Mouse (Mus musculus) liver, postnatal 0 days (tissue): ENCODE measurements around the gene Wwox. TPM values are rescaled to one million over a fixed set of nuclear protein-coding genes. Genes with fewer than 3 reads are reported as not detected.

Experiments
- ATAC-seq: fragments of 200-750 bp; cut with Nextera tagmentation; 2 replicates; pipeline ENCODE4 v1.8.0; 2017; ENCODE audit warnings: mild to moderate bottlenecking, moderate library complexity
- DNase-seq: peaks from one replicate; pipeline ENCODE4 v3.0.0-alpha.2; 2016
- H3K27ac ChIP-seq: fragments of 300-500 bp; sonication (generic); 2 replicates; pipeline ENCODE4 v1.5.1; 2014; ENCODE audit warnings: antibody characterized with exemption, moderate library complexity, mild to moderate bottlenecking, low read depth
- H3K27me3 ChIP-seq: fragments of 300-500 bp; sonication (generic); 2 replicates; pipeline ENCODE4 v1.6.1; 2014; ENCODE audit warnings: low read length, control low read depth, mixed read lengths; ENCODE audit not compliant: insufficient read depth
- H3K36me3 ChIP-seq: fragments of 300-500 bp; sonication (generic); replicated peaks from 2 replicates; pipeline ENCODE4 v1.6.1; 2014; ENCODE audit warnings: mild to moderate bottlenecking, control low read depth, low read length, moderate library complexity, mixed read lengths; ENCODE audit not compliant: insufficient read depth
- H3K4me1 ChIP-seq: fragments of 300-500 bp; sonication (generic); 2 replicates; pipeline ENCODE4 v1.6.1; 2014; ENCODE audit warnings: antibody characterized with exemption, mild to moderate bottlenecking, control low read depth; ENCODE audit not compliant: insufficient read depth
- H3K4me2 ChIP-seq: fragments of 300-500 bp; sonication (generic); 2 replicates; pipeline ENCODE4 v1.6.1; 2014; ENCODE audit warnings: low read depth, mild to moderate bottlenecking, low read length, moderate library complexity, mixed read lengths
- H3K4me3 ChIP-seq: fragments of 300-500 bp; sonication (generic); 2 replicates; pipeline ENCODE4 v1.5.1; 2014; ENCODE audit warnings: low read depth, low read length
- H3K9ac ChIP-seq: fragments of 300-500 bp; sonication (generic); replicated peaks from 2 replicates; pipeline ENCODE4 v1.6.1; 2014; ENCODE audit warnings: mild to moderate bottlenecking, moderate library complexity
- H3K9me3 ChIP-seq: fragments of 300-500 bp; sonication (generic); 2 replicates; pipeline ENCODE4 v1.6.1; 2016; ENCODE audit warnings: mild to moderate bottlenecking, control low read depth, low read length, mixed read lengths
- CTCF ChIP-seq: sonication (generic); IDR thresholded peaks from 2 replicates; pipeline ENCODE4 v1.5.1; 2016; ENCODE audit warnings: antibody characterized with exemption, low read depth
- EP300 ChIP-seq: IDR thresholded peaks from 2 replicates; pipeline ENCODE4 v1.6.1; 2016; ENCODE audit warnings: antibody characterized with exemption, low read depth, mild to moderate bottlenecking
- WGBS: fragments of 180-500 bp; shearing (Covaris S2); extraction: QIAGEN DNeasy Blood & Tissue Kit; methylation state at CpG from one replicate; pipeline ENCODE4 v1.1.7; 2014; ENCODE audit not compliant: insufficient replicate concordance; 5-methylcytosine and 5-hydroxymethylcytosine counted together
- polyA plus RNA-seq: library from polyadenylated mRNA; unstranded; fragments of >200 nt; fragmentation: Nextera tagmentation; extraction: Ambion mirVana; gene quantifications from 2 replicates; pipeline ENCODE4 v1.2.1, GENCODE M21; 2015

Wwox gene
- polyA plus RNA-seq, 1 experiment from 2014 or later: 3.9 TPM

DNA sequence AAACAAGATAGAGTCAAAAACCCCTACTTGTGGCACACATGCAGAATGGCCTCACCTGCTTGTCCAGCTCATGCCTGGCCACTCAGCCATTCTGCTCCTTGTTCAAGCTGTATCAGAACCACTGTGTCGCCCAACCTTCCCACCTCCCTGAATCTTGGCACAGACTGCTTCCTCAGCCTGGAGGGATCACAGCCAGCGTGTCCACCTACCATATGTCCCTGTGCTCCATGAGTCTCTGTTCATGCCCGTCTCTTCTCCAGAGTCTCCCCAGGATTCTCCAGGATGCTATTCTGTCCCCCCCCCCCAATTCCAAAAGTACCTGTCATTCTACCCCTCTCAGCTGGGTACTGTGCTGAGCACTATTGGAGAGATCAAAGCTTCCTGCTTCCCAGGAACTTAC is 63.7 kb downstream of the Wwox start:
- 79% methylated on average over 3 of the region's 3 CpGs for WGBS

DNA sequence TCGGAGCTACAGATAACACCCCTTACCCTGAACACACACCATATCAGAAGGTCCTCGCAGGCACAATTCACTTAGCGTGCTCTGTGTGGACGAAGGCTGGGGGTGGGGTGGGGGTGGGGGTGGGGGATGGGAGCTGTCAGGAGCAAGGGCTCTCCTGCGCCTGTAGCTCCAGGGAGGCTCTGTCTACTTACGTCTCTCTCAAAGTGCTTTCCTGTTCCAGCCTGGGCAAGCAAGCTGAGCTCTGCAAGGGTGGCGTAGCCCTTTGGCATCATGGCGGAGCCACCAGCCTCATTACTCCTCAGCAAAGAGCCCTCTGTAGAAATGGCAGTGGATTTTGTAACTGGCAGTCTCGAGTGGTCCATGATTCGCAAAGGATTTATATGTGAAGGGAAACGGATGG is 65.4 kb downstream of the Wwox start:
- no peaks in the 10 kb centered on the region for H3K9me3 ChIP-seq
- H3K4me1 ChIP-seq: no peaks in the 10 kb centered on the region
- WGBS: 70% methylated on average over 11 of the region's 11 CpGs
- no peak for DNase-seq
- no peak overlapping the region for H3K4me2 ChIP-seq
- H3K27ac ChIP-seq: no peak overlapping the region
- H3K36me3 ChIP-seq: no peaks in the 10 kb centered on the region
- ATAC-seq: no peak
- TF ChIP-seq CTCF (no peak), EP300 (no peak)
- H3K27me3 ChIP-seq: no peaks in the 10 kb centered on the region
- no peak overlapping the region for H3K4me3 ChIP-seq
- H3K9ac ChIP-seq: no peak overlapping the region

More for the DNA sequence above, 63.7 kb downstream of the Wwox start:
- H3K4me2 ChIP-seq: no peak overlapping the region
- H3K9ac ChIP-seq: no peak overlapping the region
- H3K9me3 ChIP-seq: no peaks in the 10 kb centered on the region
- no peak overlapping the region for H3K4me3 ChIP-seq
- H3K36me3 ChIP-seq: no peaks in the 10 kb centered on the region
- no peak for DNase-seq
- ATAC-seq: no peak
- TF ChIP-seq CTCF (no peak), EP300 (no peak)
- H3K27me3 ChIP-seq: no peaks in the 10 kb centered on the region
- no peak overlapping the region for H3K27ac ChIP-seq
- no peaks in the 10 kb centered on the region for H3K4me1 ChIP-seq

DNA sequence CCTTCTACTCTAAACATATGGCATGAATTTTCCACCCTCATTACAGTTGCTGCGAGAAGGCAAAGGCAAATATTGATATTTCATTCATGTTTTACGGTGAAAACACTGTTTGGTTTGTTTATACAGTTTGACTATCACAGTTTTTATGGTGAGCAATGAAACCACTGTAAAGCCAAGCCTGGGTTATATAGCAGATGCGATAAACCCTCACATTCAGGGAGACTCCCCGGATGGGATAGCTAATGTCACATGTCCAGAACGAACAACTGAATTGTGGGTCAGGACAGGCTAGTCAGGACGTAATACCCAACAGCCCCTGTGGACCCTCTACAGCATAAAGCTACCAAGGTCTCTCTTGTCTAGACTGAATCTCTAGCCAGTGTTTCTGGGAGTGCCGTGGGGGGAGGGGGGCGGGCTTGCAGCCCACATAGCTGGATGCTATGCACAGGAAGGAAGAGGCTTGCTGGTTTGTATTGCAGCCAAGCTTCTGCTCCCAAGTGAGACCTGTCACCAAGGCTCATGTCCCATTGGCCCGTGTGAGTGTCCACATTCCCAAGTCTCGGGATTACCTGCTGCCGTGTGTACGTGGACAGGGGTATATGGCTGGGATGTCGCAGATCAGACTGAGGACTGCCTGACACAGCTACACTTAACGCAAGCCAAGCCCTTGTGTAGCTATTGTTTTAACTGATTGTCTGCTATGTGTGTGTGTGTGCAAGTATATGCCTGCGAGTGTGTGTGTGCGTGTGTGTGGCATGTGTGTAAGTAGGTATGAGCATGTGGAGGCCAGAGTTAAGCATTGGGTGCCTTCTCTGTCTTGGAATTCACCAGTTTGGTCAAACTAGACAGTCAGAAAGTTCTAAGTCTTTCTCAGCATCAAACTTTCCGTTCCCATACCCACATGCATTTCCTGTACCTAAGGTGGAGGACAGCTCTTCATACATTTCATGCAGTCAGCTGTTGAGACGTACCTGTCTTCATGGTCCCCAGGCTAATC is 66.2 kb downstream of the Wwox start:
- H3K9me3 ChIP-seq: no peaks in the 10 kb centered on the region

DNA sequence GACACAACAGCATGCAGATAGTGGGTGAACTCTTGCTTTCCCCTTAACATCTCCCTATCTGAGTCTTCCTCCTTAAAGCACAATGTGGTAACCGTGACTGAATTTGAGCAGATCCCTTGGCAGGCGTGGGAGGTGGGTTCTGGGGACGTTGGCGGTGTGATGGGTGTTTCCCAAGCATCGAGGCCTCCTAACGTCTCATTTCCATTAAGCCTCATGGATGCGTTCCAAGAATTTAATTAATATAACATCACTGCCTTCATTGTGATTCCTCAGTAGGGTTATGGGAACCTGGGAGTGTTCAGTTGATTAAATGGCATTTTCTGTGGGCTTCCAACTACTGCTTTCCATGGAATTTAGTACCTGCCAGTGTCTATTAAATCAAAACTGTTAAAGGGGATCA is 67.9 kb downstream of the Wwox start:
- Histone ChIP-seq H3K36me3 (no peaks in the 10 kb centered on the region), H3K4me1 (no peaks in the 10 kb centered on the region), H3K9ac (no peak overlapping the region), H3K27me3 (no peaks in the 10 kb centered on the region), H3K27ac (no peak overlapping the region), H3K9me3 (no peaks in the 10 kb centered on the region), H3K4me2 (no peak overlapping the region), H3K4me3 (no peak overlapping the region)
- WGBS: 77% methylated on average over 7 of the region's 7 CpGs
- TF ChIP-seq EP300 (no peak), CTCF (no peak)
- no peak for ATAC-seq
- no peak for DNase-seq

More for the DNA sequence above, 66.2 kb downstream of the Wwox start:
- WGBS: 69% methylated on average over 18 of the region's 18 CpGs
- no peaks in the 10 kb centered on the region for H3K36me3 ChIP-seq
- no peaks in the 10 kb centered on the region for H3K27me3 ChIP-seq
- TF ChIP-seq EP300 (no peak), CTCF (no peak)
- ATAC-seq: no peak
- H3K9ac ChIP-seq: no peak overlapping the region
- no peak overlapping the region for H3K27ac ChIP-seq
- H3K4me3 ChIP-seq: no peak overlapping the region
- H3K4me1 ChIP-seq: no peaks in the 10 kb centered on the region
- DNase-seq: no peak
- H3K4me2 ChIP-seq: no peak overlapping the region

DNA sequence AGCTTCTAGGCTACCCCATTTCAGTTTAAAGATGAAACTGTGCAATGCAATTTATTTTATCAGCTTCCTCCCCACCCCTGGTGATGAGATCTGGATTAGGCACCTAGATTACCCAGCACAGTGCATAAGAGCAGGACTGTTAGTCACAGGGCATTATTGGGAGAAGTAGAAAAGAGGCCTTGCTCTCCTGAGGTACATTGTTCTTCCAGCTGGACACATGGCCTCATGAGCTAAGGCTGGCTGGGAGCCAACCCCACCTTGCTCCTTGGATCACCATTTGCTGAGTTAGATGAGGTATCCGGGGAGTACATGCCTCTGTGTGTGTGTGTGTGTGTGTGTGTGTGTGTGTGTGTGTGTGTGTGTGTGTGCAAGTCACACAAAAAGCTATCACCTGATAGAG is 70.8 kb downstream of the Wwox start:
- Histone ChIP-seq H3K9me3 (no peaks in the 10 kb centered on the region), H3K4me2 (no peak overlapping the region), H3K27ac (no peak overlapping the region), H3K4me3 (no peak overlapping the region), H3K9ac (no peak overlapping the region), H3K4me1 (no peaks in the 10 kb centered on the region), H3K27me3 (no peaks in the 10 kb centered on the region), H3K36me3 (no peaks in the 10 kb centered on the region)
- ATAC-seq (no peak), DNase-seq (no peak)
- TF ChIP-seq EP300: no peak
- no peak for TF ChIP-seq CTCF
- WGBS: 73% methylated on average over 1 of the region's 1 CpGs

DNA sequence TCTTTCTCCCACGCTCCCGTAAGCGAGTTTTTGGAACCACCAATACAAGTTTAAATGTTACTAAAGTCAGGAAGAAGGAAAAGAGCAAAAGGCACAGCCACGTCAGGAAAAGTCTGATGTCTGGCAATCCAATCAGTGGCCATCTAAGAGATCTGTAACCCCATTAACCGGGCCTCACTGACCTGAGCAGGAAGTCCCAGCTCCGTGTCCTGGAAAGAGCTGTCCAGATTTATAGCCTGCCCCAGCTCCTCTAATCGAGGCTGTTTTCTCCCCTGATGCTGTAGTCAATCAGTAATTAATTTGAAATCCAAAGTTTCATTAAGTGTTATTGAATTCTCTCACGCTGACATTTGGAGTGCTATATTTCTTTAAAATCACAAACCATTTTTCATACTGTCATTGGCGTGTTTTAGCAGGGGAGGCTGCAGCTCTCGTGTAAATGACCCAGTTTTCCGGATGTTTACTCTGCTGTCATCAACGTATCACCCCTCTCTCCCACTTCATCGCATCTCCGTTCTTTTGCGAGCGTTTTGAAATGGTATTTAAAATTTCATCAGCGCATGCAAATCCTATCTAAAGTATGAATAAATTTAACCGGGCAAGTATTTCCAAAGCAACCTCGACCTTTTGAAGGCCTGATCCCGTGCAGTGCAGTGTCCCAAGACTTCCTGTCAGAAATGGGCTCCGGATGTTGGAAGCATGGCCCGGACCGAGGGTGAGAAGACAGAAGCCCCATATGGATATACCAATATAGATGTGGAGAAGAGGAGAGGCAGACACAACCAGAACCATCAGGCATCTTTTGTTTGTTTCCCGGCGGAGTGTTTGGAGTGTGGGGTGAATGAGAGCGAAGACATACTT is 72.8 kb downstream of the Wwox start:
- no peaks in the 10 kb centered on the region for H3K27me3 ChIP-seq
- ATAC-seq (no peak), DNase-seq (no peak)
- H3K27ac ChIP-seq: no peak overlapping the region
- H3K36me3 ChIP-seq: no peaks in the 10 kb centered on the region
- H3K4me1 ChIP-seq: no peaks in the 10 kb centered on the region
- WGBS: 76% methylated on average over 26 of the region's 26 CpGs
- H3K4me3 ChIP-seq: no peak overlapping the region
- H3K9ac ChIP-seq: no peak overlapping the region
- TF ChIP-seq EP300 (no peak), CTCF (no peak)
- no peaks in the 10 kb centered on the region for H3K9me3 ChIP-seq
- H3K4me2 ChIP-seq: no peak overlapping the region
